Mouse (Mus musculus) liver, embryonic 18 days (tissue): ENCODE data around the gene Fzd10. TPM values are rescaled to one million over a fixed set of nuclear protein-coding genes. Genes with fewer than 3 reads are reported as not detected.

Experiments used
- polyA plus RNA-seq: library from polyadenylated mRNA; depleted of rRNA; stranded (reverse); fragments of >200 nt; gene quantifications from 2 replicates; pipeline ENCODE4 v1.2.3, GENCODE M21; 2012; rRNA removed

Gene Fzd10
- 0.01 TPM in 1 of 2 replicates, not detected in the other for polyA plus RNA-seq

GRCm38 (mm10) chr5:128600072-128601021, at the start of gene Fzd10:
TSS of gene Fzd10 (plus strand) at chr5:128600844.

Other genes with a start within 250 kb of the Fzd10 start
- not detected in 2 replicates for gene Tmem132d, start 167.8 kb upstream of the Fzd10 start, polyA plus RNA-seq
- not detected in 2 replicates for gene Piwil1, start 101.7 kb downstream of the Fzd10 start, polyA plus RNA-seq